ENCODE assay signal across 15 mouse cellular contexts in genomic region chr13:90643575-90644215, GRCm38 (mm10).
DNase-seq lines count a peak whose midpoint lies in the region; ATAC-seq lines count a peak whose summit lies in the region.
"Had no signal": no experiment of that assay in that cellular context is flagged by ENCODE, and none has a peak within 500 bp of the region (broad histone marks: within the 10 kb centered on the region; RNA-seq: fewer than 3 reads in every experiment).

No protein-coding gene starts in this region.

- H3K9me3 ChIP-seq in forebrain, embryonic 14.5 days (replicated peaks; ENCODE audit: control insufficient read depth, low read length) = no peaks in the 10 kb centered on the region
- H3K9me3 ChIP-seq in midbrain, embryonic 13.5 days = no peaks in the 10 kb centered on the region
- H3K9me3 ChIP-seq: liver, embryonic 13.5 days had no signal

- H3K9ac ChIP-seq in forebrain, embryonic 14.5 days (ENCODE audit: low read length) = no peak overlapping the region
- no peak overlapping the region for H3K9ac ChIP-seq in midbrain, embryonic 13.5 days (replicated peaks)
- H3K9ac ChIP-seq: liver, embryonic 13.5 days had no signal

- H3K4me2 ChIP-seq in forebrain, embryonic 14.5 days (ENCODE audit: low read length) = no peak overlapping the region
- H3K4me2 ChIP-seq in midbrain, embryonic 13.5 days (replicated peaks) = no peak overlapping the region
- H3K4me2 ChIP-seq: heart, embryonic 11.5 days; liver, embryonic 13.5 days had no signal

- ATAC-seq in forebrain, embryonic 14.5 days = peak; percentile 84
- ATAC-seq in midbrain, embryonic 13.5 days = peak; percentile 72
- ATAC-seq in megakaryocyte, adult 5-6 weeks (ENCODE audit: poor library complexity, severe bottlenecking) = no peak
- ATAC-seq: CD4-positive, CD25-positive, alpha-beta regulatory T cell, adult 4 months; Patski had no signal

- no peaks in the 10 kb centered on the region for H3K27me3 ChIP-seq in forebrain, embryonic 14.5 days (replicated peaks; ENCODE audit: control insufficient read depth, insufficient read depth, low read length)
- 0 out of 2 replicates have a peak, but pooled peaks cover 7% of the 10 kb centered on the region for H3K27me3 ChIP-seq in midbrain, embryonic 13.5 days
- H3K27me3 ChIP-seq: liver, embryonic 13.5 days; Patski had no signal

- DNase-seq in kidney, adult 9 months = peak; percentile 68
- DNase-seq in kidney, adult 18-20 months = no peak
- DNase-seq in NIH3T3 (ENCODE audit: low read depth) = peak; percentile 50
- DNase-seq in forebrain, embryonic 14.5 days (ENCODE audit: low spot score) = peak; percentile 94
- DNase-seq in ovary, postnatal 14 days (ENCODE audit: low spot score) = no peak
- no peak for DNase-seq in right cerebral cortex, postnatal 14 days
- DNase-seq: adrenal gland, adult 8-10 months; gastrocnemius, adult 2 months; liver, embryonic 13.5 days; lung, postnatal 36 days had no signal

- peaks cover 17% of the 10 kb centered on the region; the same call in 1 of the 2 replicates for H3K4me1 ChIP-seq in forebrain, embryonic 14.5 days (ENCODE audit: control insufficient read depth, insufficient read depth, low read length)
- H3K4me1 ChIP-seq in midbrain, embryonic 13.5 days (replicated peaks) = peaks cover 21% of the 10 kb centered on the region
- H3K4me1 ChIP-seq: liver, embryonic 13.5 days had no signal

- no peak overlapping the region for H3K27ac ChIP-seq in forebrain, embryonic 14.5 days (ENCODE audit: low read depth, low read length)
- no peak overlapping the region for H3K27ac ChIP-seq in midbrain, embryonic 13.5 days
- H3K27ac ChIP-seq: gastrocnemius, adult 2 months; liver, embryonic 13.5 days had no signal

- WGBS in forebrain, embryonic 14.5 days = 7% methylated on average over 4 of the region's 4 CpGs
- 34% methylated on average over 4 of the region's 4 CpGs for WGBS in midbrain, embryonic 13.5 days

- no peaks in the 10 kb centered on the region for H3K36me3 ChIP-seq in forebrain, embryonic 14.5 days (ENCODE audit: control insufficient read depth, insufficient read depth, low read length)
- no peaks in the 10 kb centered on the region for H3K36me3 ChIP-seq in midbrain, embryonic 13.5 days
- H3K36me3 ChIP-seq: liver, embryonic 13.5 days had no signal

- no peak overlapping the region for H3K4me3 ChIP-seq in forebrain, embryonic 14.5 days (ENCODE audit: low read depth, low read length)
- no peak overlapping the region for H3K4me3 ChIP-seq in midbrain, embryonic 13.5 days (replicated peaks)
- H3K4me3 ChIP-seq: gastrocnemius, adult 2 months; liver, embryonic 13.5 days had no signal

Comparison
In these comparisons a context has a peak if more than half of its experiments do, and no peak if none do; other contexts are left out.
1. DNase-seq: peak in kidney, adult 9 months (single experiment), NIH3T3 (single experiment) and forebrain, embryonic 14.5 days (single experiment); none in kidney, adult 18-20 months (single experiment), ovary, postnatal 14 days (single experiment) and right cerebral cortex, postnatal 14 days (single experiment).